Mouse (Mus musculus) frontal cortex, postnatal 36 days (tissue): ENCODE measurements around the gene Thada.
A peak's percentile ranks its signal among the peaks of the same experiment; 100 is the strongest.
"Not testable (repeated sequence)": the region's sequence is repeated elsewhere in the genome, so short reads cannot be mapped to it uniquely, and the experiment has no call there.

Experiments used
- DNase-seq, 2 experiments: peaks; one replicate each; pipeline ENCODE4 v3.0.0; 2022; ENCODE audit warnings: low spot score in 2 of 2

Gene Thada

DNA sequence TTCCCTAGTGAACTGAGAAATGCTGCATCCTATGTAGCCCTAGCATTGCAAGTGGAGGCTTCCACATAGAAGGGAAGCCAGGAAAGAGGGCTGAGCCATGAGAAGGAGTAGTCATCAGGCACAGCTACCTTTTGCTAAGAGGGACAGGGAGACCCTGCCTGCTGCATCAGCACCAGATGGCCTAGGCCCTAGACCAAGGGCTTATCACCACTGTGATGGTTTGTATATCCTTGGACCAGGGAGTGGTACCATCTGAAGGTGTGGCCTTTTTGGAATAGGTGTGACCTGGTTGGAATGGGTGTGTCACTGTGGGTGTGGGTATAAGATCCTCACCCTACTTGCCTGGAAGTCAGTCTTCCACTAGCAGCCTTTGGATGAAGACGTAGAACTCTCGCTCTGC lies 247.2 kb downstream of the Thada start:
- DNase-seq: not testable (repeated sequence)

DNA sequence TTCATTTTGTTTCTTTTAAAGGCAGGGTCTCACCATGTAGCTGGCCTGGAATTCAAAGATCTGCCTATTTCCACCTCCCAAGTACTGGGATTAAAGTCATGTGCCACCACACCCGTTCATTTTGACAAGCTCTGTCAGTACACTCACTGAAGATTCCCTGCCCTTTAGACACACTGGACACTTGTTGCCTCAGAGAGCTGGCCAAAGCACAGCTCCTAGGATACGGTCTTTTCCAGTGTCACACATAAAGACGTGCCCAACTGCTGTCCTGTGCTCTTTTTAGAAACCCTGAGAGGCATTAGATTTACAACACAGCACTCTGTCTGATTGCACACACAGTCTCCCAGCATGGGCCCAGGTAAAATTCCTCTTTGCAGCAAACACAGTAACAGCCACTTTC lies 248.3 kb downstream of the Thada start:
- no peak for DNase-seq

DNA sequence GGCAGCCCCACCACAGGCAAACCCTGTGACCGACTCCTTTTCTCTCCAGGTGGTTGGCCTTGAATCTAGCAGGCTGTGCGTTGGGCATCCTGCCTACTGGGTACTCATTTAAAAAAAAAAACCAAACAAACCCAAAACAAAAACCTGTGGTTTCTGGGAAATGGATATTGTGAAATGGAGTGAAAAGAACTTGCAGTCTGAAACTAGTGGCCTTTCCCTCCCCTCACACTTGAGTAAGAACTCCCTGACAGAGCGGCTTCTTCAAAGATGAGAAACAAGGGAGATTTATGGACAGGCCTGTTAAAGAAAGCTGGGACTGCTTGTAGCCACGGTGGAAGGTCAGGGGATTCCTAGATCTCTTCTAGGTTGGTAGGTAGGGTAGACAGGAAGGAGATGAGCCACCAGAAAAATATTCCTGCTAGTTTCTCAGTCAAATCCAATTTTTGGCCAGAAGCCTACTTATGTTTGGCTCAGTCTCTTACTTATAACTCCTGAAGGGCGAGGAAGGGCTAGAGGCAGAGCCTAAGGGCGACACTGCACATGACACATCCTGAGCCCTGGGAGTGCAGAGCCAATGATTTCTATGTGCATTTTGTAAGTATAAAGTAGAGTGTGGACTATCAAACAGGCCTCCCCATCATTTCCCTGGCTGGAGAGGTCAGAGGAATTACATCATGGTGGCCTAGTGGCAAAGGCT lies 250.6 kb downstream of the Thada start:
- no peak for DNase-seq

DNA sequence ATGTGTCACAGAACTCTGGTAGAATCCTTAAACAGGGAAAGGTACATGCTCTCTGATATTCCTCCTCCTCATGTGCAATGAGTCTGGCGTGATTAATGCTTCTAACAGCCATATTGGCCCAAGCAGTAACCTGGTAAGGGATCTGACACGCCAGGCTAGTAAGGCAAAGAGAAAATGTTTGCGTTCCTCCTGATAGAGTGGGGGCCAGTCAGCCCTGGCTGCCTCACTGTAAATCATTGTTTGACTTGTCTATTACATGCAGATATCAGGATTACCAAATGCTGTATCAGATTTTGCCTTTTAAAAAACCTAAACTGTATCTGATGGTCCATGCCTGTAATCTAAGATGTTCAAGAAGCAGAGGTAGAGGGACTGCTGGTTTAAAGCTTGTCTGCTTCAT lies 252.5 kb downstream of the Thada start:
- DNase-seq: no peak

GRCm38 (mm10) chr17:84207611-84208010 lies 258.4 kb downstream of the Thada start:
- no peak for DNase-seq

GRCm38 (mm10) chr17:84206239-84206638 lies 259.8 kb downstream of the Thada start:
- no peak for DNase-seq

DNA sequence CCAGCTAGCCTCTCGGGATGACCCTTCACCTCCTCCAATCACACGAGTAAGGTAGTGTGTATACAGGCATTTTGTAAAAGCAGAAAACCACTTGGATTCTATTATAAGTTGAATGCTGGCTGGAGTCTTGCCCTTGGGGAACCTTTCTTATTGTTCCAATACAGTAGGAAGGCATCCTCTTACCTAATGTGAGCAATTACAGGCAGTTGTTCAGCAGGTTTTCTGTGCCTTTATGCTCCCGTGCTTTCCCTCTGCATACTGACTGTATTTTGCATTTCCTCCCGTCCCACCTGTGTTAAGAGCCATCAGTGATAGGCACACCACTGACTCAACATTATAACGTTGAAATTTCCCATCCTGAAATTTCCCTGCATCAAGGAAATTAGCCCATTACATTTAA lies 261.0 kb downstream of the Thada start:
- no peak for DNase-seq

- DNase-seq: no peak
Measured at GRCm38 (mm10) chr17:84203340-84203739, 262.7 kb downstream of the Thada start.

DNA sequence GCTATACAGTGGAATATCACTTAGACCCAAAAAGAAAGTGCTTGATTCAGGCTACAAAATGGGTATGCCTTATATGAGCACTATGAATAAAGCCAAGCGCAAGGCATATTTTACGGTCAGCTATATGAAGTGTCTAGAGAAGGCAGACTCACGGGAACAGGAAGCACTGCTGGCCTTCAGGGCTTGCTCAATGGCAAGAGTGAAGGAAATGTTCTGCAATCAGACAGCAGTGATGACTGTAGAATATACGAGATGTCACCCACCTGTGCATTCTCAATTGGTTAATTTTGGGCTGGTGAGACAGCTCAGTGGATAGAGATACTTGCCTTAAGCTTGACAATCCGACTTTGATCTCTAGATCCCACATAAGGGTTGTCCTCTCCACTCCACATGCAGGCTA lies 264.8 kb downstream of the Thada start:
- no peak for DNase-seq

DNA sequence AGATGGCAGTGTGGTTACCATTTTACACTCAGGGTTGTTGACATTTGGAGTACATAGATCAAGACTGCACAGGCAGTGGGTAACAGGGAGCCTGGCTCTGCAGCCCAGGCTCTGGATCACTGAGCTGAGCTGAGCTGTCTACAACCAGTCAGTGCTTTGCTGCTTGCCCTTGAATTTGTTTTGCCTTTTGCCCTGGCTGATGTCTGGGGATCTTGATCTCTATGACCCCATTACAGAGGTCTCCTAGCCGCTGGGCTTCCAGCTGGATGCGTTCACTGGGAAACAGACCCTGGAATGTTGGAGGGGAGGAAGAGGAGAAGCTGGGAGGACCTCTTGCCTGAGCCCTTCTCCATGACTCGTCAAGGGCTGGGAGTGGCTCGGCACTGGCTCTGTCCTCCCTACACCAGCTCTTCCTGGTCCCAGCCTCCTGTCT lies 268.1 kb downstream of the Thada start:
- no peak for DNase-seq

DNA sequence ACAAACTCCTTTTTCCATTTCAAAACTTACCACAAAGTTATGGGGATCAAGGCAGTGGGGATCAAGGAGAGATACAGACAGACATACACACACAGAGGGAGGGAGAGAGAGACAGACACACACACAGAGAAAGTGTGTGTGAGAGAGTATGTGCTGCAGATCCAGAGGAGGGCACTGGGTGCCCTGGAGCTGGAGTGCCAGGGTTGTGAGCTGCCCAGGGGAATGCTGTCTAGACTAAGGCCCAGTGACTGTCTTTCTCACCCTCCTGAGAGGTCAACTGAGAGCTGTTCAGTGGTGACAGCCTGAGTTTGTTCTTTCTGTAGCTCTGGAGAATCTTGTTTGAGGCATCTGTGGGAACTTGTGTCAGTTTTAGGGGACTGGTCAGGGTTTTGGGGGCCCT lies 269.7 kb downstream of the Thada start:
- DNase-seq: no peak

DNA sequence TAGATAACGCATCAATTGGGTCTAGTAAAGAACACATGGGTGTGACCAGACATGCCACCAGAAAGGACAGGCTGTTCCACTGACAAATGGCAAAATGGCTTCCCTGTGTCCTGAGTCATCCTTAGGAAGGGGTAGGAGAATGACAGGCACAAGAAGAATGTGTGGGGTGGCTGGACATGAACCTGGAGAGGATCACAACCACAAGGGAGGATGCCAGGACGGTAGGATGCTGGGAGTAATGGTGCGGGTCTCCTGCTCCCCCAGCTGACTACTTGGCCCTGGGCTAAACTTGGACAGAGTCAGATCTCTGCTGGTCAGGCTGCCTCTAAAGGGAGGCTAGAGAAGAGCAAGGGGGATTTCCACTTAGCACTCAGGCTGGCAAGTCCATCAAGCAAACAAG lies 270.2 kb downstream of the Thada start:
- DNase-seq: no peak

DNA sequence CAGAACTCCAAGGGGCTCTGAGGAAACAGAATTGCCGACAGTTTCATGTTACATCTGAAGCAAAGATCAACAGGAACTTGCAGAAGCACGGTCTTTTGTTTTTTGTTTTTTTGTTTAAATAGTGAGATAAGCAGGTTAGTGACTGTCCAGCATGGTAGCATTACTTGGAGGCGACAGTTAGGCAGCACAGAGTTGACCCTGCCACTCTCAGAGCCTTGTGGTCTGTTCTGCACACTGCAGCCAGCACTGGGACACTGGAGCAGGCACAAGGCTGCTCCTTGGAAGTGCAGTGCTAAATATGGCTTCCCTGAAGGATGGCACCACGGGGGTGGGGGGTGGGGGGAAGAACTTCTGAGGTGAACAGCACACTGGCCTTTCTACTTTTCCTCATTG lies 271.0 kb downstream of the Thada start:
- no peak for DNase-seq

GRCm38 (mm10) chr17:84194282-84195002 lies 271.6 kb downstream of the Thada start:
- DNase-seq: no peak

DNA sequence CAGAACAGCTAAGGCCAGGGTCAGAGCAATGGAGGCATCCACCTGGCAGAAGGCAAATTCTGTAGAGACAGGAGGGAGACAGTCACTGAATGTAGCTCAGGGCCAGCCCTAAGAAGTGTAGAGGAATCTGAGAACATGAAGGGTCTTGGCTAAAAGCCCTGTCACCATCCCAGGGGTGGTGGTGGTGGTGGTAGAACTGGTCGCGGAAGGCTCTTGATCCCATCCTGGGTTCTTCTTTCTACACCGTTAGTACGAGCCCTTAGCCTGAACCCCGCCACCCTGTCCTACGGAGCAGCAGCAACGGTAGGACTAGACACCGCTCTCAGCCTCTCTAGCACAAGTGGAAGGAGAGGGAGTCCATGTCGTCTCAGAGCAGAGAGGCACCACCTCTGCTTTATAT lies 272.6 kb downstream of the Thada start:
- DNase-seq: no peak

DNA sequence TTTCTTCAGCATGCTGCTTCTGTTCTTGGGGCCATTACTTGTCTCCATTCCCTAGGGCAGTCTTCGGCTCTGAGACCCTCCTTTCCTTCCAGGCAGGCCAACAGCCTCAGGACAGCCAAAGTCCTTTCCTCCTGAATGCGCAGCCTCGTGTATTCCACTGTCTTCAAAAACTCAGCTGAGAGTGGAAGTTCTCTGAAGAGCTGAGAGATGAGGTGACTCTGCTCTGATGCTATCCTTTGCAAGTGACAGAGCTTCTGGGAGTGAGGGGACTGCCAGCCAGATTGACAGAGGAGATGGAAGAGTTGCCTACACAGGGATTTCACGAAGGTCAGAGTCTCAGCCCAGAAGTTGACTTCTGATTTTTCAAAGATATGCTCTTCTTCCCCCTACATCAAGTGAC lies 274.1 kb downstream of the Thada start:
- no peak for DNase-seq

- peak; percentile 82 to 87 for DNase-seq
Measured at GRCm38 (mm10) chr17:84190885-84191284, 275.1 kb downstream of the Thada start.

GRCm38 (mm10) chr17:84189127-84189854 lies 276.7 kb downstream of the Thada start:
- DNase-seq: no peak

- DNase-seq: peak; percentile 72 to 75
Measured at GRCm38 (mm10) chr17:84188374-84188961, 277.5 kb downstream of the Thada start.

GRCm38 (mm10) chr17:84187727-84188373 lies 278.2 kb downstream of the Thada start, which contains the start of gene Zfp36l2:
Zfp36l2 (minus strand) TSS chr17:84187947.
- peak; percentile 78 to 84 for DNase-seq

DNA sequence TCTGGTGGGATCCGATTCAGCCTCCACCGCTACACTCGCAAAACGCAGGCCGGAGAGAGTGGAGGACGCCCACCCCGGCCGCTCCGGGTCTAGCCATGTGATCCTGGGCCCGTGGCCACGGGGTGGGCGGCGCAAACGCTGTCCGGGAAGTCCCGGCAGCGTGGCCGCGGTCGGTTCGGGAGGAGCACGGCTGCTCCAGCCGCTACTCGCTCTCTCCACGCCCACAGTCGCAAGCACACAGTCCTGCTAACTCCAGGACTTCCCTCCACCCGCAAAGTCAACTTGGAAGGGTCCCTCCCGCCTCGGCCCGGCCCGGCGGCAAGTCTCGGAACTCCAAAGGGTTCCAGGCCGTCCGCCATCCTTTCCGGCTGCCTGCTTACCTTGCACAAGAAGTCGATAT lies 278.7 kb downstream of the Thada start:
- DNase-seq: not testable (repeated sequence)
